Mouse (Mus musculus): ENCODE results near the gene Lrrc56.

GRCm38 (mm10) chr7:141227796-141228195 is 33.8 kb downstream of the Lrrc56 start:
- no peak for TF ChIP-seq POLR2A (IDR thresholded peaks at IDR 0.05; ENCODE audit: low read depth, low read length)
- TF ChIP-seq CTCF (IDR thresholded peaks at IDR 0.05; ENCODE audit: extremely low read depth, insufficient read depth, insufficient read length, insufficient replicate concordance): no peak

Data from spleen, adult 2 months (tissue).